Mouse (Mus musculus): ENCODE data around the gene Arsa.
"Not testable (repeated sequence)": the region's sequence is repeated elsewhere in the genome, so short reads cannot be mapped to it uniquely, and the experiment has no call there.

Gene Arsa

GRCm38 (mm10) chr15:89452906-89453864, 24.0 kb downstream of the Arsa start:
- DNase-seq: peak; percentile 77

- no peak for DNase-seq
These were observed 34.6 kb downstream of the Arsa start for GRCm38 (mm10) chr15:89442486-89443070.

- DNase-seq: no peak
These were observed 41.3 kb downstream of the Arsa start for GRCm38 (mm10) chr15:89435878-89436277.

- no peak for DNase-seq
These were observed 43.1 kb downstream of the Arsa start for GRCm38 (mm10) chr15:89434136-89434535.

GRCm38 (mm10) chr15:89432946-89433345, 44.3 kb downstream of the Arsa start:
- DNase-seq: no peak

- DNase-seq: no peak
These were observed 45.4 kb downstream of the Arsa start for GRCm38 (mm10) chr15:89431806-89432205.

- no peak for DNase-seq
These were observed 46.0 kb downstream of the Arsa start for GRCm38 (mm10) chr15:89431271-89431670.

GRCm38 (mm10) chr15:89430771-89431170, 46.5 kb downstream of the Arsa start:
- not testable (repeated sequence) for DNase-seq

- DNase-seq: no peak
These were observed 46.9 kb downstream of the Arsa start for GRCm38 (mm10) chr15:89430341-89430740.

- DNase-seq: peak; percentile 95
These were observed 47.6 kb downstream of the Arsa start, which contains the start of the genes C730034F03Rik, Gm44502 and Chkb for GRCm38 (mm10) chr15:89429352-89430221. C730034F03Rik (plus strand) TSS chr15:89429589. Gm44502 (minus strand) TSS chr15:89429696. Chkb (minus strand) TSS chr15:89429908.

GRCm38 (mm10) chr15:89428821-89429351, 48.3 kb downstream of the Arsa start:
- DNase-seq: no peak

- no peak for DNase-seq
These were observed 49.0 kb downstream of the Arsa start for GRCm38 (mm10) chr15:89428136-89428790.

- DNase-seq: no peak
These were observed 50.5 kb downstream of the Arsa start for GRCm38 (mm10) chr15:89426716-89427115.

GRCm38 (mm10) chr15:89425711-89426121, 51.5 kb downstream of the Arsa start, which contains the start of gene Cpt1b:
Cpt1b (minus strand) TSS chr15:89425863.
- no peak for DNase-seq

GRCm38 (mm10) chr15:89424621-89425020, 52.6 kb downstream of the Arsa start:
- no peak for DNase-seq

Data from lung, postnatal 10 days (tissue).